Mouse (Mus musculus) kidney, postnatal 36 days (tissue): ENCODE data around the gene Ankrd61.

Experiments used
- DNase-seq, 2 experiments: peaks; one replicate each; pipeline ENCODE4 v3.0.0; 2021 to 2022; ENCODE audit warnings: mixed read lengths in 2 of 2

Gene Ankrd61

GRCm38 (mm10) chr5:143897635-143898330 is at the start of gene Ankrd61:
Gene Ankrd61 (minus strand): TSS chr5:143897685.
- DNase-seq: no peak

- DNase-seq: no peak
Observed at GRCm38 (mm10) chr5:143943231-143944125, 46.0 kb upstream of the Ankrd61 start.

- no peak for DNase-seq
Observed at GRCm38 (mm10) chr5:143941588-143941987, 44.1 kb upstream of the Ankrd61 start.

- no peak for DNase-seq
Observed at GRCm38 (mm10) chr5:143936156-143936555, 38.7 kb upstream of the Ankrd61 start.

- no peak for DNase-seq
Observed at GRCm38 (mm10) chr5:143933875-143934274, 36.4 kb upstream of the Ankrd61 start.

GRCm38 (mm10) chr5:143933414-143933813 is 35.9 kb upstream of the Ankrd61 start:
- DNase-seq: no peak

GRCm38 (mm10) chr5:143932831-143933230 is 35.3 kb upstream of the Ankrd61 start, which contains the start of gene Rsph10b:
Gene Rsph10b (plus strand): TSS chr5:143933035.
- DNase-seq: peak in 1 of 2 experiments; percentile 14

GRCm38 (mm10) chr5:143931863-143932580 is 34.5 kb upstream of the Ankrd61 start:
- no peak for DNase-seq

- DNase-seq: no peak
Observed at GRCm38 (mm10) chr5:143930656-143931055, 33.2 kb upstream of the Ankrd61 start.

GRCm38 (mm10) chr5:143929291-143929690 is 31.8 kb upstream of the Ankrd61 start:
- DNase-seq: no peak

GRCm38 (mm10) chr5:143927875-143928274 is 30.4 kb upstream of the Ankrd61 start, which contains the start of gene Gm42421:
Gene Gm42421 (plus strand): TSS chr5:143928175.
- DNase-seq: no peak

- no peak for DNase-seq
Observed at GRCm38 (mm10) chr5:143924781-143925452, 27.4 kb upstream of the Ankrd61 start.

GRCm38 (mm10) chr5:143918120-143918519 is 20.6 kb upstream of the Ankrd61 start:
- no peak for DNase-seq

GRCm38 (mm10) chr5:143917418-143917817 is 19.9 kb upstream of the Ankrd61 start:
- peak; percentile 67 to 85 for DNase-seq

- no peak for DNase-seq
Observed at GRCm38 (mm10) chr5:143916221-143916620, 18.7 kb upstream of the Ankrd61 start.

GRCm38 (mm10) chr5:143909417-143910400 is 12.2 kb upstream of the Ankrd61 start, which contains the start of the genes Aimp2 and Pms2:
Gene Aimp2 (minus strand): TSS chr5:143909847.
Gene Pms2 (plus strand): TSS chr5:143909964.
- peak; percentile 96 to 98 for DNase-seq

GRCm38 (mm10) chr5:143908926-143909325 is 11.4 kb upstream of the Ankrd61 start:
- DNase-seq: no peak

- DNase-seq: no peak
Observed at GRCm38 (mm10) chr5:143906429-143906828, 8.9 kb upstream of the Ankrd61 start.

- no peak for DNase-seq
Observed at GRCm38 (mm10) chr5:143903813-143904212, 6.3 kb upstream of the Ankrd61 start.

GRCm38 (mm10) chr5:143902111-143902510 is 4.6 kb upstream of the Ankrd61 start:
- DNase-seq: peak in 1 of 2 experiments; percentile 17

- peak in 1 of 2 experiments; percentile 4 for DNase-seq
Observed at GRCm38 (mm10) chr5:143893396-143893795, 4.1 kb downstream of the Ankrd61 start.
